Mouse (Mus musculus) heart, adult 10 weeks (tissue): Measurements from ENCODE around the gene Zfyve28. TPM values are rescaled to one million over a fixed set of nuclear protein-coding genes. Genes with fewer than 3 reads are reported as not detected.

Source experiments
- polyA plus RNA-seq: library from polyadenylated mRNA; stranded (reverse); fragments of 350-450 nt; fragmentation: Illumina TruSeq; extraction: RNeasy Lipid Tissue Mini Kit (QIAGEN cat#74804); gene quantifications from one replicate; pipeline ENCODE4 v1.2.3, GENCODE M21; 2014; ENCODE audit warnings: low read depth, low replicate concordance

The Zfyve28 gene
- polyA plus RNA-seq: 0.71 TPM

GRCm38 (mm10) chr5:34288154-34288716 lies at the start of gene Zfyve28, which contains the start of gene Cfap99:
TSS of gene Zfyve28 (minus strand) at chr5:34288449.
TSS of gene Cfap99 (plus strand) at chr5:34288600.

GRCm38 (mm10) chr5:34336097-34336774 lies 48.0 kb upstream of the Zfyve28 start, which contains the start of gene Rnf4:
TSS of gene Rnf4 (plus strand) at chr5:34336289.

GRCm38 (mm10) chr5:34187601-34188316 lies 100.5 kb downstream of the Zfyve28 start, which contains the start of gene Mxd4:
TSS of gene Mxd4 (minus strand) at chr5:34187720.

GRCm38 (mm10) chr5:34168950-34169891 lies 119.0 kb downstream of the Zfyve28 start, which contains the start of the genes Poln and Haus3:
TSS of gene Poln (minus strand) at chr5:34169448.
TSS of gene Haus3 (minus strand) at chr5:34169527.

Other genes with a start within 250 kb of the Zfyve28 start
- gene Poln, start 119.0 kb downstream of the Zfyve28 start, polyA plus RNA-seq: 4.8 TPM
- gene Haus3, start 118.9 kb downstream of the Zfyve28 start, polyA plus RNA-seq: 5.5 TPM
- 54.0 TPM for gene Mxd4, start 100.7 kb downstream of the Zfyve28 start, polyA plus RNA-seq
- not detected for gene Cfap99, start 151 bp upstream of the Zfyve28 start, polyA plus RNA-seq
- 29.3 TPM for gene Rnf4, start 47.8 kb upstream of the Zfyve28 start, polyA plus RNA-seq
- 12.8 TPM for gene Fam193a, start 81.5 kb upstream of the Zfyve28 start, polyA plus RNA-seq
- 13.7 TPM for gene Tnip2, start 225.5 kb upstream of the Zfyve28 start, polyA plus RNA-seq
- gene Sh3bp2, start 237.4 kb upstream of the Zfyve28 start, polyA plus RNA-seq: 2.4 TPM